Mouse (Mus musculus) lung, embryonic 14.5 days (tissue): Measurements from ENCODE around the gene Olfr1427. TPM values are rescaled to one million over a fixed set of nuclear protein-coding genes. Genes with fewer than 3 reads are reported as not detected.

Experiments
- ATAC-seq: fragments of 200-750 bp; cut with Nextera tagmentation; 2 replicates; pipeline ENCODE4 v1.8.0; 2017; ENCODE audit warnings: mild to moderate bottlenecking, moderate TSS enrichment, moderate library complexity; ENCODE audit not compliant: insufficient read depth
- DNase-seq: peaks from one replicate; pipeline ENCODE4 v3.0.0-alpha.2; 2015
- H3K27ac ChIP-seq: fragments of 300-500 bp; sonication (generic); 2 replicates; pipeline ENCODE4 v1.5.1; 2014; ENCODE audit warnings: low read depth, mild to moderate bottlenecking, moderate library complexity
- H3K27me3 ChIP-seq: fragments of 300-500 bp; sonication (generic); 2 replicates; pipeline ENCODE4 v1.6.1; 2014; ENCODE audit warnings: low read length, control low read depth; ENCODE audit not compliant: insufficient read depth
- H3K36me3 ChIP-seq: fragments of 300-500 bp; sonication (generic); 2 replicates; pipeline ENCODE4 v1.6.1; 2014; ENCODE audit warnings: control low read depth; ENCODE audit not compliant: insufficient read depth
- H3K4me1 ChIP-seq: fragments of 300-500 bp; sonication (generic); 2 replicates; pipeline ENCODE4 v1.6.1; 2014; ENCODE audit warnings: antibody characterized with exemption, control low read depth; ENCODE audit not compliant: insufficient read depth
- H3K4me2 ChIP-seq: fragments of 300-500 bp; sonication (generic); 2 replicates; pipeline ENCODE4 v1.6.1; 2014; ENCODE audit warnings: mild to moderate bottlenecking
- H3K4me3 ChIP-seq: fragments of 300-500 bp; sonication (generic); 2 replicates; pipeline ENCODE4 v1.5.1; 2014; ENCODE audit warnings: low read depth, low read length
- H3K9ac ChIP-seq: fragments of 300-500 bp; sonication (generic); 2 replicates; pipeline ENCODE4 v1.6.1; 2014
- H3K9me3 ChIP-seq: fragments of 300-500 bp; sonication (generic); 2 replicates; pipeline ENCODE4 v1.6.1; 2016; ENCODE audit warnings: low read depth, low read length, control low read depth
- CTCF ChIP-seq: IDR thresholded peaks from 2 replicates; pipeline ENCODE4 v1.5.1; 2016; ENCODE audit warnings: antibody characterized with exemption, low read depth
- WGBS: fragments of 180-500 bp; shearing (Covaris S2); extraction: QIAGEN DNeasy Blood & Tissue Kit; methylation state at CpG from one replicate; pipeline ENCODE4 v1.1.7; 2014; 5-methylcytosine and 5-hydroxymethylcytosine counted together
- polyA plus RNA-seq: library from polyadenylated mRNA; unstranded; fragments of >200 nt; fragmentation: Nextera tagmentation; extraction: Ambion mirVana; gene quantifications from 2 replicates; pipeline ENCODE4 v1.2.1, GENCODE M21; 2014

The Olfr1427 gene
- polyA plus RNA-seq, result not detected in 2 replicates

DNA sequence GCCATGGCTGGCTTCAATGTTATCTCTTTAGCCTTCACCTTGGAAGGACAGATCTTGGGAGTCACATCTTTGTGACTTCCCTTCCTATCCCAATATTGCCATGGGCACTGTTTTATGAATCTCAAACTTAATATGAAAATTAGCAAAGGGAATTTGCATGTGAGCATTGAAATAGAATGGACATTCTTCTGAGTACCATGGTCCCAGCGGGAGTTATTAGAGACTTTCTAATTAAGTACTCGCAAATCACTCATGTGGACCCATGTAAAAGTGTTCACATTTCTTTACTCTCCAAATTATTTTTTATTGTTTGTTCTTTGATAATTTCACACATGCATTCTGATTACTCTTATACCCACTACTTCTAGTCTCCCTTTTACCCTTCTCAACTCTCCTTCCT lies at the start of gene Olfr1427:
TSS of gene Olfr1427 (minus strand) at position 101 of the 400 bp plus-strand sequence.
- no peak for TF ChIP-seq CTCF
- Histone ChIP-seq H3K4me1 (no peaks in the 10 kb centered on the region), H3K9me3 (no peaks in the 10 kb centered on the region), H3K4me3 (no peak within 1 kb of the TSS), H3K4me2 (no peak within 1 kb of the TSS), H3K27ac (no peak within 1 kb of the TSS), H3K36me3 (no peaks in the 10 kb centered on the region), H3K27me3 (no peaks in the 10 kb centered on the region), H3K9ac (no peak within 1 kb of the TSS)
- DNase-seq (no peak), ATAC-seq (no peak)
- WGBS, result 93% methylated on average over 2 of the region's 2 CpGs

DNA sequence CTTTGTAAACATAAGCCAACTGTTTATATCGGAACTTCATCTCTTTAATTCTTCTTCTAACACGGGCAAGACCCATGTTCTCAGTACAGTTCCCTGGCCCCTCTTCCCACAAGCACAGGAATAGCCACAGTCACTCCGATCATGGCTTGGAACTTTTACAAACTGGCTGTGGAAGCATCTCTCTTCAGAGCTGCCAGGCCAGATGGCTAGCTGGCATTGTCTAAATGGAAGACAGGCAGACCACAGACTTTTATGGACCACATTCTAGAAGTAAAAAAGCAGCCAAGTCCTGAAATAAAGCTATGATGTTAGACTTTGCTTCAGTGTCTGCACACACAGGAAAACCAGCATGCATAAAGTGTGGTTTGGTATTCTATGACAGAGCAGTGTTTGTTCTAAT lies 42.3 kb upstream of the Olfr1427 start:
- ATAC-seq (no peak), DNase-seq (no peak)
- Histone ChIP-seq H3K36me3 (no peaks in the 10 kb centered on the region), H3K27ac (no peak overlapping the region), H3K9ac (no peak overlapping the region), H3K4me2 (no peak overlapping the region), H3K27me3 (no peaks in the 10 kb centered on the region), H3K4me3 (no peak overlapping the region), H3K4me1 (no peaks in the 10 kb centered on the region), H3K9me3 (no peaks in the 10 kb centered on the region)
- TF ChIP-seq CTCF, result no peak
- 83% methylated on average over 3 of the region's 3 CpGs for WGBS

DNA sequence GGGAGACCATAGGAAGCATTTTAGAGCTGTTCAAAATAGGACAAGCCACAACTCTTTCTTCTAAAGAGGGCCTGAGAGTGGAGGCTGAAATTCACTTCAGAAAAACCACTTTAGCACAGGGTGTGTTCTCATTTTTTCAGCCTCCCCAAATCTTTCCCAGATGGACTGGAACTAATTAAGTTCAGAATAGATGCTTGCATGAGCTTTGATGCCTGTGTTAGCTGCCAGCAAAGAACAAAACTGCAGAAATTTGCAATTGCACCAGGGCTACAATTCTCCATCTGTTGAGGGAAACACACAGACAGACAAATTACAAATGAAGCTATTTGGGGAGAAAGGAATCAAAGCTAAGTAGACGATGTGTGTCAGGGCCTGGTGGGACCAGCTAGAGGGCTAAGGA lies 40.2 kb upstream of the Olfr1427 start:
- WGBS, result 87% methylated on average over 1 of the region's 1 CpGs
- no peak overlapping the region for H3K27ac ChIP-seq

DNA sequence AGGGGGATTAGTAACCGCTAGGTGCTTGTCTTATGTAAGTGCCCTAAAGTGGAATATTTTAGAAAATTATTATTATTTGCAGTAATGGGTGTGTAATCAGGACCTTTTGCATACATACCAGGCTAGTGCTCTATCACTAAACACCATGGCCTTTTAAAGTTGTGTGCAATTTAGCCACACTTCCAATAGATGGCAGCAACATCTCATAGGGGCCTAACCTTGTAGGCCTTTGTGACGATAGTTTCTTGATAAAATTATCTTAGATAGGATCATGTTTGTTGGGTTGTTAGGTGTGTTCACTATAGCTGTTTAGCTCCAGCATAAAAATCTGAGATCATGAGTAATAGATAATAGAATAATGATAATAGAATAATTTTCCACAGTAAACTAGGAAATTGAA lies 31.2 kb upstream of the Olfr1427 start:
- Histone ChIP-seq H3K27me3 (no peaks in the 10 kb centered on the region), H3K4me3 (no peak overlapping the region), H3K27ac (no peak overlapping the region), H3K9ac (no peak overlapping the region), H3K4me1 (no peaks in the 10 kb centered on the region), H3K9me3 (no peaks in the 10 kb centered on the region), H3K4me2 (no peak overlapping the region), H3K36me3 (no peaks in the 10 kb centered on the region)
- TF ChIP-seq CTCF, result peak; percentile 67
- WGBS, result 26% methylated on average over 2 of the region's 2 CpGs
- ATAC-seq, result no peak
- peak; percentile 68 for DNase-seq

More for the DNA sequence above, 40.2 kb upstream of the Olfr1427 start:
- ATAC-seq, result no peak
- H3K9ac ChIP-seq, result no peak overlapping the region
- no peaks in the 10 kb centered on the region for H3K36me3 ChIP-seq
- H3K4me3 ChIP-seq, result no peak overlapping the region
- no peak overlapping the region for H3K4me2 ChIP-seq
- DNase-seq, result no peak
- no peaks in the 10 kb centered on the region for H3K27me3 ChIP-seq
- H3K9me3 ChIP-seq, result no peaks in the 10 kb centered on the region
- TF ChIP-seq CTCF, result no peak
- H3K4me1 ChIP-seq, result no peaks in the 10 kb centered on the region

DNA sequence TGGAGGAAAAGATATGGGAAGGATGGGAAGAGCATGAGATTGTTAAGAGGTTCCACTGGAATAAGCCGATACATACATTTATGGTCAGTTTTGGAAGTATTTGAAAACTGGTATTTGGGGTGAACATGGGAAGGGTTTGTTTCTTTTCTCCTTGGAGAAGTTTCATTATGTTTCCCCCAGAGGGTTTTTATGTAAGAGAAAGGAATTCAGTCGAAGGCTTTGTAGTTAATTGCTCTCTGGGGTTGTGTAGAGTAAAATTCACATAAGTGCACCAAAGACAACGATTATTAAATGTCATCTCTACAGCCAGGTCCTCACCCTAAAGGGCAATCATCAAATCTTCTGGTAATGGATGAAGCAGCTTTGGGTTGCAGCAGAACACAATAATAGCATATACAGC lies 20.0 kb upstream of the Olfr1427 start, which contains the start of gene Olfr76:
TSS of gene Olfr76 (minus strand) at position 101 of the 400 bp plus-strand sequence.
- no peak within 1 kb of the TSS for H3K4me2 ChIP-seq
- H3K27me3 ChIP-seq, result no peaks in the 10 kb centered on the region
- ATAC-seq (no peak), DNase-seq (no peak)
- no peak for TF ChIP-seq CTCF
- no peaks in the 10 kb centered on the region for H3K9me3 ChIP-seq
- 69% methylated on average over 3 of the region's 3 CpGs for WGBS
- no peak within 1 kb of the TSS for H3K9ac ChIP-seq
- H3K4me3 ChIP-seq, result no peak within 1 kb of the TSS
- no peak within 1 kb of the TSS for H3K27ac ChIP-seq
- H3K4me1 ChIP-seq, result no peaks in the 10 kb centered on the region
- no peaks in the 10 kb centered on the region for H3K36me3 ChIP-seq

DNA sequence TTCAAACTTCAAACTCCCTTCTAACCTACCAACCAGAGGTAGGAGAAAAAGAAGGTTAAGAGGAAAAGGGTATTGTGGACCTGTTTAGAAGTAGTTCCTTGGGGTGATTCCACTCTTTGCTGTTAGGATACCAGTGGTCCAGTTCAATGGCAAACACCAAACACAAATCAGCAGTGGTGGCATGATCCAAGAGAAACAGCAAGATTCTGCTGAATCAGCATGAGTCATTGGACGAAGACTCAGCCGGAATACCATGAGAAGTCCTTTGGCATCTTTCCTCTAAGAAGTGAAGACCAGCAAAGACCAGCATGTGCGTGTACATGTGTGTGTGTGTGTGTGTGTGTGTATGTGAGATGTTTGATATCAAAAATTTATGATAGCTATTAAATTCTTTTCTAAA lies 13.3 kb upstream of the Olfr1427 start:
- no peak for ATAC-seq
- WGBS, result 81% methylated on average over 3 of the region's 3 CpGs
- H3K9ac ChIP-seq, result no peak overlapping the region

DNA sequence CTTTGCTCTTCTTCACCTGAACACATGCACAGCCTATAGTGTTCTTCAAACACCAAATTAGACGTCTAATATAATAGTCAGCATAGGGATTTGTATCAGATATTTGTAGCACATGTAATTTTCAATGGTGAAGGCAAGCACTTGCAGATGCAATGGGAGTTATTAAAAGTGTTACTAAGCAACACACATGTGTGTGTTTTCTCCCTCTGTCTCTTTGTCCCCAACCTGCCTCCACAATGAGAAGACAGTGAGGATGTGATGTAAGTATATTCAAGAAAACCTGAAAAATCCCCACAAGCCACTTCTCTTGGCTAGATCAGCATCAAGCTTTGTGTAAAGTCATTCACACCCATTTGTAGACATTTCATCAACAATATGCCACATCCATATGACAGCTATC lies 12.7 kb upstream of the Olfr1427 start, which contains the start of gene Olfr1428:
TSS of gene Olfr1428 (minus strand) at position 101 of the 400 bp plus-strand sequence.
- DNase-seq (no peak), ATAC-seq (no peak)
- 67% methylated on average over 1 of the region's 1 CpGs for WGBS
- no peak for TF ChIP-seq CTCF
- Histone ChIP-seq H3K36me3 (no peaks in the 10 kb centered on the region), H3K27ac (no peak within 1 kb of the TSS), H3K9ac (no peak within 1 kb of the TSS), H3K4me1 (no peaks in the 10 kb centered on the region), H3K27me3 (no peaks in the 10 kb centered on the region), H3K9me3 (no peaks in the 10 kb centered on the region), H3K4me3 (no peak within 1 kb of the TSS), H3K4me2 (no peak within 1 kb of the TSS)

More for the DNA sequence above, 13.3 kb upstream of the Olfr1427 start:
- Histone ChIP-seq H3K4me1 (no peaks in the 10 kb centered on the region), H3K27ac (no peak overlapping the region), H3K4me3 (no peak overlapping the region), H3K4me2 (no peak overlapping the region), H3K27me3 (no peaks in the 10 kb centered on the region), H3K36me3 (no peaks in the 10 kb centered on the region), H3K9me3 (no peaks in the 10 kb centered on the region)
- no peak for DNase-seq
- no peak for TF ChIP-seq CTCF

DNA sequence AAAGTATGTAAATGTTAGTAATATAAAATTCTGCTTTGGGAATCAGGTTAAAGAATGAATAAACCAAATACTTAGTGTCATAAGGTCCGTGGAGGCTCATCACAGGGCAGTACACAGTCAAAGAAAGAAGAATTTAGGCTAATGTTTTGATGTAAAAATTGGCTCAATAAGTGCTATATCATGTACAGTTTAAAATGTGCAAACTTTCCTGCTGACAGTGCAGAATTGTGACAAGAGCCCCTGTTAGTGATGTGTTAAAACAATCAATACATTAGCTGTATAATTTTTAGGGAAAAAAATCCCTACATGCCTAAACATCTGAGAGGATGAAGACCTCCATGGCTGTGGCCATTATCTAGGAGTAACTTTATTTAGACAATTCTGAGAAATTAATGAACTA lies 10.7 kb upstream of the Olfr1427 start:
- Histone ChIP-seq H3K4me2 (no peak overlapping the region), H3K27me3 (no peaks in the 10 kb centered on the region), H3K4me3 (no peak overlapping the region), H3K36me3 (no peaks in the 10 kb centered on the region), H3K27ac (no peak overlapping the region), H3K4me1 (no peaks in the 10 kb centered on the region), H3K9ac (no peak overlapping the region), H3K9me3 (no peaks in the 10 kb centered on the region)
- WGBS, result 43% methylated on average over 1 of the region's 1 CpGs
- no peak for TF ChIP-seq CTCF
- ATAC-seq, result no peak
- no peak for DNase-seq
